Mouse (Mus musculus) forebrain, embryonic 11.5 days (tissue): ENCODE measurements around the gene Scarf2. TPM values are rescaled to one million over a fixed set of nuclear protein-coding genes. Genes with fewer than 3 reads are reported as not detected.

Experiments used
- ATAC-seq: fragments of 200-750 bp; cut with Nextera tagmentation; replicated peaks from 2 replicates; pipeline ENCODE4 v1.8.0; 2017; ENCODE audit warnings: moderate TSS enrichment; ENCODE audit not compliant: low FRiP score
- DNase-seq: peaks from one replicate; pipeline ENCODE4 v3.0.0-alpha.2; 2017; ENCODE audit warnings: low spot score
- H3K27ac ChIP-seq: fragments of 300-500 bp; sonication (generic); 2 replicates; pipeline ENCODE4 v1.5.1; 2014; ENCODE audit warnings: low read depth, low read length
- H3K27me3 ChIP-seq: fragments of 300-500 bp; sonication (generic); 2 replicates; pipeline ENCODE4 v1.6.1; 2014; ENCODE audit warnings: mild to moderate bottlenecking, low read length, mixed read lengths; ENCODE audit not compliant: control insufficient read depth, insufficient read depth
- H3K36me3 ChIP-seq: fragments of 300-500 bp; sonication (generic); 2 replicates; pipeline ENCODE4 v1.6.1; 2014; ENCODE audit warnings: mild to moderate bottlenecking, low read length, moderate library complexity, mixed read lengths; ENCODE audit not compliant: control insufficient read depth, insufficient read depth
- H3K4me1 ChIP-seq: fragments of 300-500 bp; sonication (generic); replicated peaks from 2 replicates; pipeline ENCODE4 v1.6.1; 2014; ENCODE audit warnings: low read length, mixed read lengths; ENCODE audit not compliant: control insufficient read depth, insufficient read depth
- H3K4me2 ChIP-seq: fragments of 300-500 bp; sonication (generic); 2 replicates; pipeline ENCODE4 v1.6.1; 2014; ENCODE audit warnings: low read depth, mild to moderate bottlenecking, low read length, moderate library complexity, mixed read lengths; ENCODE audit not compliant: severe bottlenecking
- H3K4me3 ChIP-seq: fragments of 300-500 bp; sonication (generic); 2 replicates; pipeline ENCODE4 v1.5.1; 2014; ENCODE audit warnings: low read depth, low read length
- H3K9ac ChIP-seq: fragments of 300-500 bp; sonication (generic); 2 replicates; pipeline ENCODE4 v1.6.1; 2014; ENCODE audit warnings: low read length
- H3K9me3 ChIP-seq: fragments of 300-500 bp; sonication (generic); 2 replicates; pipeline ENCODE4 v1.6.1; 2016; ENCODE audit warnings: low read length, mixed read lengths; ENCODE audit not compliant: control insufficient read depth
- WGBS: fragments of 180-500 bp; shearing (Covaris S2); extraction: QIAGEN DNeasy Blood & Tissue Kit; methylation state at CpG from one replicate; pipeline ENCODE4 v1.1.7; 2014; 5-methylcytosine and 5-hydroxymethylcytosine counted together
- polyA plus RNA-seq: library from polyadenylated mRNA; unstranded; fragments of >200 nt; fragmentation: Nextera tagmentation; extraction: Ambion mirVana; gene quantifications from 2 replicates; pipeline ENCODE4 v1.2.1, GENCODE M21; 2014

Scarf2 gene
- polyA plus RNA-seq, 1 experiment from 2014 or later, result 7.9 TPM

GRCm38 (mm10) chr16:17830385-17831178, 33.5 kb downstream of the Scarf2 start:
- Histone ChIP-seq H3K27ac (no peak overlapping the region), H3K9me3 (no peaks in the 10 kb centered on the region), H3K27me3 (peaks cover 55% of the 10 kb centered on the region), H3K4me1 (no peaks in the 10 kb centered on the region; the same call in 1 of the 2 replicates), H3K9ac (no peak overlapping the region), H3K4me2 (no peak overlapping the region), H3K4me3 (no peak overlapping the region), H3K36me3 (no peaks in the 10 kb centered on the region)
- ATAC-seq (no peak), DNase-seq (no peak)
- 53% methylated on average over 10 of the region's 10 CpGs for WGBS

GRCm38 (mm10) chr16:17831781-17832180, 34.7 kb downstream of the Scarf2 start:
- Histone ChIP-seq H3K36me3 (no peaks in the 10 kb centered on the region), H3K4me2 (no peak overlapping the region), H3K4me1 (no peaks in the 10 kb centered on the region; the same call in 1 of the 2 replicates), H3K9me3 (no peaks in the 10 kb centered on the region), H3K4me3 (no peak overlapping the region), H3K27me3 (peaks cover 62% of the 10 kb centered on the region), H3K27ac (no peak overlapping the region), H3K9ac (no peak overlapping the region)
- 10% methylated on average over 11 of the region's 11 CpGs for WGBS
- DNase-seq, result no peak
- ATAC-seq, result no peak

- no peak for ATAC-seq
- Histone ChIP-seq H3K4me1 (no peaks in the 10 kb centered on the region; the same call in 1 of the 2 replicates), H3K27me3 (peaks cover 62% of the 10 kb centered on the region), H3K9me3 (no peaks in the 10 kb centered on the region), H3K27ac (no peak within 1 kb of the TSS), H3K9ac (peak within 1 kb of the TSS; percentile 32), H3K36me3 (no peaks in the 10 kb centered on the region), H3K4me2 (peak within 1 kb of the TSS; percentile 91), H3K4me3 (peak within 1 kb of the TSS; percentile 47)
- no peak for DNase-seq
- WGBS, result 16% methylated on average over 7 of the region's 7 CpGs
Measured at GRCm38 (mm10) chr16:17832821-17833220, 35.7 kb downstream of the Scarf2 start, which contains the start of gene B830017H08Rik. Gene B830017H08Rik, plus strand, starts transcription at chr16:17833121.

- no peaks in the 10 kb centered on the region; the same call in 1 of the 2 replicates for H3K4me1 ChIP-seq
- under 1% methylated on average over 36 of the region's 37 CpGs for WGBS
- peak; percentile 34 for ATAC-seq
- H3K9me3 ChIP-seq, result no peaks in the 10 kb centered on the region
- H3K36me3 ChIP-seq, result no peaks in the 10 kb centered on the region
- peak overlapping the region; percentile 32 for H3K9ac ChIP-seq
- H3K4me3 ChIP-seq, result peak overlapping the region; percentile 47
- peak; percentile 76 for DNase-seq
- H3K4me2 ChIP-seq, result peak overlapping the region; percentile 91
- H3K27me3 ChIP-seq, result peaks cover 62% of the 10 kb centered on the region
- H3K27ac ChIP-seq, result no peak overlapping the region
Measured at GRCm38 (mm10) chr16:17833321-17833680, 36.2 kb downstream of the Scarf2 start.

GRCm38 (mm10) chr16:17833681-17834399, 36.8 kb downstream of the Scarf2 start:
- Histone ChIP-seq H3K4me3 (peak overlapping the region; percentile 47), H3K9me3 (no peaks in the 10 kb centered on the region), H3K9ac (peak overlapping the region; percentile 32), H3K4me2 (peak overlapping the region; percentile 91), H3K36me3 (no peaks in the 10 kb centered on the region; the same call in 1 of the 2 replicates), H3K27ac (no peak overlapping the region), H3K4me1 (no peaks in the 10 kb centered on the region; the same call in 1 of the 2 replicates), H3K27me3 (peaks cover 62% of the 10 kb centered on the region)
- peak; percentile 76 for DNase-seq
- under 1% methylated on average over 86 of the region's 103 CpGs for WGBS
- peak; percentile 58; the same call in 1 of the 2 replicates for ATAC-seq

GRCm38 (mm10) chr16:17834543-17834942, 37.5 kb downstream of the Scarf2 start:
- WGBS, result 50% methylated on average over 7 of the region's 7 CpGs
- H3K9me3 ChIP-seq, result no peaks in the 10 kb centered on the region
- no peak overlapping the region for H3K9ac ChIP-seq
- peak overlapping the region; percentile 91; the same call in 1 of the 2 replicates for H3K4me2 ChIP-seq
- no peak for DNase-seq
- no peaks in the 10 kb centered on the region; the same call in 1 of the 2 replicates for H3K36me3 ChIP-seq
- no peaks in the 10 kb centered on the region; the same call in 1 of the 2 replicates for H3K4me1 ChIP-seq
- no peak for ATAC-seq
- peaks cover 62% of the 10 kb centered on the region for H3K27me3 ChIP-seq
- H3K27ac ChIP-seq, result no peak overlapping the region
- H3K4me3 ChIP-seq, result peak overlapping the region; percentile 47

GRCm38 (mm10) chr16:17835481-17835880, 38.4 kb downstream of the Scarf2 start:
- Histone ChIP-seq H3K9ac (no peak overlapping the region), H3K27ac (no peak overlapping the region), H3K36me3 (no peaks in the 10 kb centered on the region; the same call in 1 of the 2 replicates), H3K27me3 (peaks cover 57% of the 10 kb centered on the region), H3K9me3 (no peaks in the 10 kb centered on the region), H3K4me1 (no peaks in the 10 kb centered on the region; the same call in 1 of the 2 replicates), H3K4me2 (no peak overlapping the region), H3K4me3 (no peak overlapping the region)
- no peak for ATAC-seq
- WGBS, result 49% methylated on average over 13 of the region's 13 CpGs
- no peak for DNase-seq

- Histone ChIP-seq H3K4me1 (no peaks in the 10 kb centered on the region; the same call in 1 of the 2 replicates), H3K27me3 (peaks cover 32% of the 10 kb centered on the region), H3K27ac (no peak within 1 kb of the TSS), H3K4me2 (no peak within 1 kb of the TSS), H3K36me3 (peaks cover 10% of the 10 kb centered on the region; the same call in 1 of the 2 replicates), H3K9ac (no peak within 1 kb of the TSS), H3K9me3 (no peaks in the 10 kb centered on the region), H3K4me3 (no peak within 1 kb of the TSS)
- no peak for DNase-seq
- ATAC-seq, result no peak
- WGBS, result 82% methylated on average over 6 of the region's 6 CpGs
Measured at GRCm38 (mm10) chr16:17838051-17838450, 41.0 kb downstream of the Scarf2 start, which contains the start of gene Car15. Gene Car15, minus strand, starts transcription at chr16:17838364.
